Mouse (Mus musculus) urinary bladder, postnatal 10 days (tissue): ENCODE measurements around the gene Hdac11.

Experiments
- DNase-seq: peaks from one replicate; pipeline ENCODE4 v3.0.0; 2022; ENCODE audit warnings: low spot score

Gene Hdac11

GRCm38 (mm10) chr6:91137343-91137956 lies 19.0 kb upstream of the Hdac11 start:
- DNase-seq = no peak

GRCm38 (mm10) chr6:91139846-91140245 lies 16.6 kb upstream of the Hdac11 start:
- DNase-seq = peak; percentile 31

GRCm38 (mm10) chr6:91145056-91145455 lies 11.4 kb upstream of the Hdac11 start:
- no peak for DNase-seq

- no peak for DNase-seq
These were observed 10.9 kb upstream of the Hdac11 start for GRCm38 (mm10) chr6:91145572-91145971.

- DNase-seq = no peak
These were observed 9.9 kb upstream of the Hdac11 start for GRCm38 (mm10) chr6:91146443-91147151.

GRCm38 (mm10) chr6:91147152-91147770 lies 9.2 kb upstream of the Hdac11 start:
- DNase-seq = no peak

- no peak for DNase-seq
These were observed 3.4 kb upstream of the Hdac11 start for GRCm38 (mm10) chr6:91152892-91153548.

- DNase-seq = no peak
These were observed 2.9 kb upstream of the Hdac11 start for GRCm38 (mm10) chr6:91153549-91154064.

- no peak for DNase-seq
These were observed 1.8 kb upstream of the Hdac11 start for GRCm38 (mm10) chr6:91154685-91155084.

GRCm38 (mm10) chr6:91155286-91155685 lies 1.2 kb upstream of the Hdac11 start:
- DNase-seq = no peak

GRCm38 (mm10) chr6:91156062-91156461 lies 403 bp upstream of the Hdac11 start:
- no peak for DNase-seq

- DNase-seq = no peak
These were observed 739 bp downstream of the Hdac11 start for GRCm38 (mm10) chr6:91157237-91157570.

- DNase-seq = no peak
These were observed 2.6 kb downstream of the Hdac11 start for GRCm38 (mm10) chr6:91159047-91159446.

- no peak for DNase-seq
These were observed 3.9 kb downstream of the Hdac11 start for GRCm38 (mm10) chr6:91160399-91160798.

GRCm38 (mm10) chr6:91160976-91161375 lies 4.5 kb downstream of the Hdac11 start:
- no peak for DNase-seq

- no peak for DNase-seq
These were observed 5.2 kb downstream of the Hdac11 start for GRCm38 (mm10) chr6:91161506-91162235.

- no peak for DNase-seq
These were observed 5.8 kb downstream of the Hdac11 start for GRCm38 (mm10) chr6:91162314-91162713.

GRCm38 (mm10) chr6:91163195-91163911 lies 6.9 kb downstream of the Hdac11 start:
- DNase-seq = no peak

GRCm38 (mm10) chr6:91164584-91164983 lies 8.1 kb downstream of the Hdac11 start:
- DNase-seq = no peak

- peak; percentile 31 for DNase-seq
These were observed 8.7 kb downstream of the Hdac11 start for GRCm38 (mm10) chr6:91165210-91165609.

- DNase-seq = no peak
These were observed 11.4 kb downstream of the Hdac11 start for GRCm38 (mm10) chr6:91167828-91168227.
